ENCODE assay signal across 20 mouse cellular contexts in the genomic region with DNA sequence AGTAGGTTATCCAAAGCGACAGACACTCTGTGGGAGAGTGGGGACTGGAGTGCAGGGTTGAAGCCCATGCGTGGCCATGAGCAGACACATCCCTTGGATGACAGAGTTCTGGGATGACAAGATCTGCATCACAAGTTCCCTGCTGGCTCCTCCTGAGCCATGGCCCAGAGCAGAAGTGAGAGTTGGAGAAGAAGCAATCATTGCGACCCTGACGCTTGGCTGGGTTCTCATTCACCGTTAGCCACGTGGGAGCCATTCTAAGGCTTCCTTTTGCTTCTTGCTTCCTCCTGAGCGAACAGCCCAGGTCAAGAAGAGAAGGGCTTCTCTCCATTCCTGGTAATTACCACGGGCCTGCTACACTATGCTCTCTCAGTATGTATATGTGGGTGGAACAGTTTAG.
"Had no signal": no experiment of that assay in that cellular context is flagged by ENCODE, and none has a peak within 500 bp of the region (broad histone marks: within the 10 kb centered on the region; RNA-seq: fewer than 3 reads in every experiment).

No protein-coding gene starts in this region.

- H3K4me1 ChIP-seq: liver, embryonic 12.5 days; lung, embryonic 15.5 days had no signal

- H3K9me3 ChIP-seq: liver, embryonic 12.5 days; lung, embryonic 15.5 days; midbrain, embryonic 10.5 days; neural tube, embryonic 13.5 days; neural tube, embryonic 15.5 days had no signal

- H3K27me3 ChIP-seq: liver, embryonic 12.5 days; lung, embryonic 15.5 days; neural tube, embryonic 13.5 days; neural tube, embryonic 15.5 days had no signal

- H3K4me3 ChIP-seq: liver, embryonic 12.5 days; lung, embryonic 15.5 days; midbrain, embryonic 10.5 days; midbrain, embryonic 12.5 days; myocyte; neural tube, embryonic 13.5 days; neural tube, embryonic 15.5 days had no signal

- ATAC-seq: liver, embryonic 12.5 days; lung, postnatal 0 days; midbrain, embryonic 16.5 days had no signal

- H3K27ac ChIP-seq: liver, embryonic 12.5 days; liver, embryonic 14.5 days; lung, embryonic 15.5 days; macrophage; midbrain, embryonic 10.5 days; midbrain, embryonic 12.5 days; neural tube, embryonic 13.5 days; neural tube, embryonic 15.5 days had no signal

- DNase-seq: lung, adult 2 months; lung, postnatal 14 days; lung, postnatal 36 days; midbrain, embryonic 14.5 days; right cerebral cortex, postnatal 14 days; spleen, adult 18-20 months; thymus, adult 18-20 months; thymus, postnatal 14 days; thymus, postnatal 36 days had no signal

- H3K36me3 ChIP-seq: liver, embryonic 12.5 days; lung, embryonic 15.5 days; midbrain, embryonic 10.5 days; midbrain, embryonic 12.5 days; neural tube, embryonic 13.5 days; neural tube, embryonic 15.5 days had no signal
